Mouse (Mus musculus) testis, adult 2 months (tissue): Measurements from ENCODE around the gene Sox6.

Experiments used
- CTCF ChIP-seq: fragments of 200-500 bp; IDR thresholded peaks from 2 replicates; pipeline ENCODE4 v1.5.1; 2012; ENCODE audit warnings: low read depth, mild to moderate bottlenecking, inconsistent platforms, low read length, moderate library complexity; ENCODE audit not compliant: control insufficient read depth, insufficient read depth, insufficient replicate concordance
- POLR2A ChIP-seq: fragments of 200-500 bp; IDR thresholded peaks from 2 replicates; pipeline ENCODE4 v1.6.1; 2012; ENCODE audit warnings: low read depth, mild to moderate bottlenecking, inconsistent platforms, low read length, moderate library complexity; ENCODE audit not compliant: control insufficient read depth

DNA sequence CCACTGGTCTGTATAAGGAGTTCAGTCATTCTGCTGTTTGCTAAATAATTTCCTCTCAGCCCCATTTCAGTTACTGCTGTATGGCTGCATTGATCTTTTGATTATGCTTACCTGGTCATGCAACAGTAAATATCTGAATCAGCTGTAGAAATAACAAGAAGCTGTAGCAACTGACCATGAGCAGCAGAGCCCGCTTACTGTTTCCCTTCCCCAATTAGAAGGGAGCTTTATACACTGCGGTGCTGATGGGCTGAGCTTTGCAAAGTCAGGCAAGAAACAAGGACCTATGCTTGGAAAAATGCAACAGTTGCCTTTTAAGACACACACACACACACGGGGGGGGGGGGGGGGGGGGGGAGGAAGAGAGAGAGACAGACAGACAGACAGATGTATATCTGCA, 502.1 kb downstream of the Sox6 start:
- TF ChIP-seq CTCF (no peak), POLR2A (no peak)
